Mouse (Mus musculus): Measurements from ENCODE around the gene Shoc2. TPM values are rescaled to one million over a fixed set of nuclear protein-coding genes. Genes with fewer than 3 reads are reported as not detected.
"Not testable (repeated sequence)": the region's sequence is repeated elsewhere in the genome, so short reads cannot be mapped to it uniquely, and the experiment has no call there.

Shoc2 gene
- total RNA-seq (2022), result 10 to 100 TPM; 54.0 to 59.6 (median 58.1) TPM

DNA sequence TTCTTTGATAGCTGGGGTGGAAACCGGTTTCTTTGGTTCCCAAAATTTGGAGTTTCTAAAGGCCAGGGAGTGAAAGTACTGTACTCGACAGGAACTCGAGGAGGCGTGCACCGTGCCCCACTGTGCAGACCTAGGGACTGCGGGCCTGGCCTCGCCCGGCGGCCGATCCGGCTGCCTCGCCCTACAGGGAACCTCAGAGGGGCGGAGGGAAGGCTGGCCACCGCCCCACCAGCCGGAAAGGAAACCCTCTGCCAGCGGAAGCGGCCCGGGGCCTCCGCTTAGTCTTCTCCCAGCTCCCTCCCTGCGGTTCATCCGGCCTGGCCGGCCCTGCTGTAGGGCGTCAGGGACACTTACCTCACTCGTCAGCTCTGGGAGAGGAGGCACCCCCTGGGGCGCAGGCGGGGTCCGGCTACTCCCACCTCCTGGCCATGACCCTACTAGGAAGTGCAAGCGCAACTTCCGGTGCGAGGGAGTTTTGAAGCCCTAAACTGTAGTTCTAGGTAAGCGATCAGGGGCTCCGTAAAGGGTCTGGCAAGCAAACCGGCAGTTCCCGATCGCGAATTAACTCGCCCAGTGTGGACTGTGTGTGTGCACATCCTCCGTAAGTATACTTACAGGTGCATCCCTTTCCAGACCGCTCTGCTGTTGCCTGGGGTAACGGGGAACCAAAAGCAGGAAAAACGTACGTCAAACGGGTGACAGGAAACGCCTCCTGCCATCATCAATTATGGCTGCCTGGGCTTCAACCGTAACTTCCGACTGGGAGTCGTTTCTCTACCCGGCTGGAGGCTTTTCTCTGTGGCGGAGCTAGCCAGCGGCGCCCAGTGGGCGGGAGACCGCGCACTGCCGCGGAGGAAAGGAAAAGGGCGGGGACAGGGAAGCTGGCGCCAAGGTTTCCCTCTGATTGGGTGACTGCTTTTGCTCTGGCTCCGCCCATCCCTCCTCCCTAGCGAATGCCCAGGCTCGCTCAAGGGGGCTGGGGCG is at the start of gene Shoc2, which contains the start of gene Bbip1:
Gene Shoc2, plus strand, starts transcription at position 505 of the 984 bp plus-strand sequence.
Gene Bbip1, minus strand, starts transcription at position 826 of the 984 bp plus-strand sequence.
- peak; percentile 92 to 99 for DNase-seq (ENCODE audit: low spot score in 2 of 2)

- DNase-seq (ENCODE audit: low spot score in 2 of 2), result no peak
Observed at GRCm38 (mm10) chr19:53894538-53895121, 49.5 kb upstream of the Shoc2 start.

DNA sequence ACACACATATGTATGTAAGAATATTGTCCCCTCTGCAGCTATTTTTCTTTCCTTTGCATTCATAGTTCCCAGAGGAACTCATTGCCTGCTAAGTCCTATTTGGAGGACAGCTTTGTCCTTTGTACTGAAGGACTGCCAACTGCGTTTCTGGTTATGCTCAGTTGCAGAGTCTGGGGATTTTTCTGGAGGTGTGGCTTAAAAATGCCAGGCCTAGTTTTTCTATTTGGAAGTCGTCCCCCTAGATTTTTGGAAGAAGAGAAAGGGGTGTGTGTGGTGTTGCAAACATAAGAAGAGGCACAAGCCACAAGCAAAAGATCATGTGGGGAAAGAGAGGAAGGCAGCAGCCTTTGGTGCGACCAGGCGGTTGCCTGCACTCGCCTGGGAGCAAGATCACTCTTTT is 46.1 kb upstream of the Shoc2 start:
- no peak for DNase-seq (ENCODE audit: low spot score in 2 of 2)

DNA sequence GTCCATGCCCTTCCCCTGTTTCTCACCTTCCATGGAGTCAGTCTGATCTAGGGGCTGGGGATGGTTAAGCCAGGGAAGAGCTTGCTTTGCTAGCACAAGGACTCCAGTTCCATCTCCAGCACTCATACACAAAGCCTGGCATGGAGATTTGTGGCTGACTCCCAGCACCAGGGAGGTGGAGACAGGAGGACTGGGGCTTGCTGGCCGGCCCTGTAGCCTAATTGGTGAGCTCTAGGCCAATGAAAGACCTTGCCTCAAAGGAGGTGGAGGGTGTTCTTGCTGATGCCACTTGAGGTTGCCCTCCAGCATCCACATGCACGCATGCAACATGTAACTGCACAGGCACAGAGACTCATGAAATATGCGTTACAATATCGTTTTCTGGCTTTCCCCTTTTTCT is 45.6 kb upstream of the Shoc2 start:
- no peak for DNase-seq (ENCODE audit: low spot score in 2 of 2)

- no peak for DNase-seq (ENCODE audit: low spot score in 2 of 2)
Observed at GRCm38 (mm10) chr19:53898970-53899900, 44.9 kb upstream of the Shoc2 start.

GRCm38 (mm10) chr19:53899941-53900610 is 44.0 kb upstream of the Shoc2 start:
- no peak for DNase-seq (ENCODE audit: low spot score in 2 of 2)

GRCm38 (mm10) chr19:53901931-53902738 is 42.0 kb upstream of the Shoc2 start:
- DNase-seq (ENCODE audit: low spot score in 2 of 2), result no peak

DNA sequence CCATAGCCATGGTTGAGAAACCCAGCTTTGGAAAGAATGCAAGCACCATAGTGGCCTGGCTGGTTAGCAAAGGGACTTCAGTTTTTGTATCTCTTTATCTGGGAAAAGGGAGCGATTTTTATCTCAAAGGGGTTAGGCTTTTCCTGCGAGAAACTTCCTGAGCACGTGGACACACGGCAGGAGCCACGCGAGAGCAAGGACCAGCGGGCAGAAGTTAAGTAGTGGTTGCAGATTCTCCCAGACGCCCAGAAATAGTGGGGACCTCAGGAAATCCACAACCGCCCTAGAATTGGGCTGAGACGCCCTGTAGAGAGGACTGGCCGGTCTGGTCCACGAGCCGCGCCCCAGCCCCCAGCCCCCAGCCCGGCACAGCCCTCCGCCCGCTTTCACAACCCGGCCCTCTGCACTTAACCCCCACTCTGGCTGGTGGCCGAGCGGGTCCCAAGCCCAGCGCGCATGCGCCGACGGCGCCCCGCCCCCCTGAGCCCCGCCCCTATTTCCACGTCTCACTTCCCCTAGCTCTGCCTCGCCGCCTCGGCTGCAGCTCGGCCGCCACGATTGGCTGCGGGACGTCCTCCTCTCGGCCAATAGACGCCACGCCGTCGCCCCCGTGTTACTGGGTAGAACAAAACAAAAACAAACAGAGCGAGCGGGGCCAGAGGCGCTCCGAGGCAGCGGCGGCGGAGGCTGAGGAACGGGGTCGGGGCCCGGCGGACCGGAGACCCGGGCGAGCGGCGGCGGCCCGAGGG is 41.2 kb upstream of the Shoc2 start:
- DNase-seq (ENCODE audit: low spot score in 2 of 2), result peak; percentile 85 to 96

DNA sequence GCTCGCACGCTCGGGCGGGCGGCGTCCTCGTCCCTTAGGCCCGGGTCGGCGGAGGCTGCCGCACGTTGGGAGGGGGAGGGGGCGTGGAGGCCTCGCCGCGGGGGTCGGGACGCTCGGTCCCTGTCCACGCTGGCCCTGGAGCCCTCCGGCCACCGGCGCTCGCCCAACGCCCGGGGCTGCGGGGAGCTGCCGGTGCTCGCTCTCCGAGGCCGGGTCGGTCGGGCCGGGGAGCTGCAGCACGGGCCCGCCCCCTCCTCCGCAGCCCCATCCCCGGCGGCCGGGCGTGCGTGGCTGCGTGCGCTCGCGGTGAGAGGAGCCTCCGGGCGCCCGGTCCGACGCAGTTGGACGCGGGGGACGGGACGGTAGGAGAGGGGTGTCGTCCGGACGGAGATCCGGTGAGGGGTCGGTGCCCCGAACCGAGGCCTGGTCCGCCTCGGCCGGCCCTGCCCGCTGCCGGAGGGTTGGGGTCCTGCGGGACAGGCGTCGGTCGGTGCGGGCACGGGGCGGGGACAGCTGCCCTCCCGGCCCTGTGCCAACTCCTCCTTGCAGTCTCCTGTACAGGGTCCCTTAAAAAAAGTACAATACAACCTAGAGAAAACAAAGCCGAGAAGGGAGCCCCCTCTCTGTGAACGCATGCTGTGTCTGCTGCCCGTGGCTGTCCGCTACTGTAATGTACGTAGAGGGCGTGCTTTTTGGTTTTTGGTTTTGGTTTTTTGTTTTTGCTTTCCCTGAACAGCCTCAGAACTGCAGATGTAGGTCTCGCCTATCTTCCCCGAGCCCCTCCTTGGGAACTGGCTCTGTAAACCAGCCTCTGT is 40.4 kb upstream of the Shoc2 start:
- DNase-seq (ENCODE audit: low spot score in 2 of 2), result peak; percentile 36 to 56

GRCm38 (mm10) chr19:53904833-53905480 is 39.1 kb upstream of the Shoc2 start:
- DNase-seq (ENCODE audit: low spot score in 2 of 2), result no peak

GRCm38 (mm10) chr19:53906033-53906702 is 37.9 kb upstream of the Shoc2 start:
- DNase-seq (ENCODE audit: low spot score in 2 of 2), result no peak

GRCm38 (mm10) chr19:53906703-53907070 is 37.4 kb upstream of the Shoc2 start:
- not testable (repeated sequence) for DNase-seq (ENCODE audit: low spot score in 2 of 2)

GRCm38 (mm10) chr19:53914950-53915349 is 29.2 kb upstream of the Shoc2 start:
- DNase-seq (ENCODE audit: low spot score in 2 of 2), result no peak

- DNase-seq (ENCODE audit: low spot score in 2 of 2), result no peak
Observed at GRCm38 (mm10) chr19:53919541-53919940, 24.6 kb upstream of the Shoc2 start.

DNA sequence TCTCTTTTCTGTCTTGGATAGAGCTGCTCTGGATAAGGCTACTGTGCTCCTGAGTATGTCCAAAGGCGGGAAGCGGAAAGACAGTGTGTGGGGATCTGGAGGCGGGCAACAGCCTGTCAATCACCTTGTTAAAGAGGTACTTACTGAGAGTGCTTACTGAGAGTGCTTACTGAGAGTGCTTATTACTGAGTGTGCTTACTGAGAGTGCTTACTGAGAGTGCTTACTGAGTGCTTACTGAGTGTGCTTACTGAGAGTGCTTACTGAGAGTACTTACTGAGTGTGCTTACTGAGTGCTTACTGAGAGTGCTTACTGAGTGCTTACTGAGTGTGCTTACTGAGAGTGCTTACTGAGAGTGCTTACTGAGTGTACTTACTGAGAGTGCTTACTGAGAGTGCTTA is 22.1 kb upstream of the Shoc2 start:
- not testable (repeated sequence) for DNase-seq (ENCODE audit: low spot score in 2 of 2)

DNA sequence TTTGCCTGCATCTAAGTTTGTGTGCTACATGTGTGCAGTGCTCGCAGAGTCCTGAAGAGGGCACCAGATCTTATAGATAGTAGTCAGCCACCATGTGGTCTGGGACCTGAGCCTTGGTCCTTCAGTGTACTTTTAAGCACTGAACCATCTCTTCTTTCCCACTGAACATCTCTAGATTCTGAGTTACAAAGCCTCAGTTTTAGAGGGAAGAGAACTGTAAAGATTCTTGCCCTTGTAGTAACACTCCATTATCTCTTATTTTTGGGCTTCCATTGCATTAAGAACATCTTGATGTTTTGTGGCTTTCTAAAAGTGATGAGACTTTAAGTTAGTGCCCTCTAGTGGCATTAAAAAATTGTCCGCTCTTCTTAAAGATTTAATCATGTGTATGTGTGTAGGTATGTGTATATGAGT is 18.8 kb upstream of the Shoc2 start:
- DNase-seq (ENCODE audit: low spot score in 2 of 2), result no peak

- no peak for DNase-seq (ENCODE audit: low spot score in 2 of 2)
Observed at GRCm38 (mm10) chr19:53926705-53927104, 17.4 kb upstream of the Shoc2 start.

All from left cerebral cortex, adult 8-10 months (tissue).